Mouse (Mus musculus): ENCODE results near the gene Fubp1. TPM values are rescaled to one million over a fixed set of nuclear protein-coding genes. Genes with fewer than 3 reads are reported as not detected.
A peak's percentile ranks its signal among the peaks of the same experiment; 100 is the strongest.

The Fubp1 gene
- total RNA-seq, 1 experiment, result 244 TPM

DNA sequence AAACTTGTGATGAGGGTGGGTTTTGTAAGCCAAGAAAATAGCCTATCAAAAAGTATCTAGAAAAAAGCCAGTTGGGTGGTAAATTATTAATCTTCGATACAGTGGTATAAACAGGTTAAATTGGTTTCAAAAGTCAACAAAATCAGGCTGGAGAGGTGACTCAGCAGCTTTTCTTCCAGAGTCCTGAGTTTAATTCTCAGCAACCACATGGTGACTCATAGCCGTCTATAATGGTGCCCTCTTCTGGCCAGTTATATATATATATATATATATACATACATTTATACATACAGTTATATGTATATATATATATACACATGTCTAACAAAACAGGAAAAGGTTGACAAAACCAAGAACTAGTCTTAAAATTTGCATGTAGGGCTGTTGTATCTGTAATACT lies 28.6 kb downstream of the Fubp1 start:
- Histone ChIP-seq H3K4me3 (ENCODE audit: insufficient read depth in 1 of 2, low read depth in 1 of 2, low read length in 2 of 2, poor library complexity in 1 of 2, severe bottlenecking in 1 of 2) (no peak overlapping the region), H3K36me3 (ENCODE audit: control insufficient read depth, insufficient read depth, low read length, poor library complexity, severe bottlenecking) (no peaks in the 10 kb centered on the region; the same call in 1 of the 2 replicates), H3K27ac (ENCODE audit: insufficient read depth, low read depth, low read length, poor library complexity, severe bottlenecking) (no peak overlapping the region), H3K4me1 (ENCODE audit: control insufficient read depth in 2 of 2, insufficient read depth in 2 of 2, low read length in 2 of 2, poor library complexity in 1 of 2) (no peaks in the 10 kb centered on the region), H3K9ac (ENCODE audit: insufficient read depth, low read depth, low read length, poor library complexity, severe bottlenecking) (no peak overlapping the region), H3K9me3 (ENCODE audit: control insufficient read depth, insufficient read depth, low read depth, low read length) (no peaks in the 10 kb centered on the region)
- no peak for DNase-seq (ENCODE audit: low read depth, low spot score)
- no peak for TF ChIP-seq CHD2 (IDR thresholded peaks at IDR 0.05; ENCODE audit: low read depth, low read length)
- TF ChIP-seq MAFK (IDR thresholded peaks at IDR 0.05; ENCODE audit: insufficient read depth, low read depth, low read length), result peak; percentile 83
- in situ Hi-C loops (cut with MboI; ENCODE audit: low sequenced_read_pairs in 2 of 2, unreplicated experiment in 2 of 2), result no loop called here

DNA sequence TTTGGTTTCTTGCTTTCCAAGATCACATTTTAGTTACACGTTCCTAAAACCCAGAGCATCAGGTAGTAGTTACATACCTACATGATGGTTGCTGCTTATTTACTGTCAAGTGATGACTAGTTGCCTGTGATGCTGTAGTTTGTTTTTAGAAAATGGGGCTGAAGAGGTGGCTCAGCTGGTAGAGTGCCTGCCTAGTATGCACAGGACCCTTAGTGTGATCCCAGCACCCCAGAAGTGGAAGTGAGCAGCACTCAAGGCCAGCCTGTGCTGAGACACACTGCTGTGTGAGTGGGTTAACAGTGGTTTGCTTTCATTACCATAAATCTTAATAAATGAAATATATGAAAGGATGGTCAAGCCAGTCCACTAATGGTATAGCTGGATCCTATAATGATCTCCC lies 29.4 kb downstream of the Fubp1 start:
- Histone ChIP-seq H3K36me3 (ENCODE audit: control insufficient read depth, insufficient read depth, low read length, poor library complexity, severe bottlenecking) (no peaks in the 10 kb centered on the region; the same call in 1 of the 2 replicates), H3K27ac (ENCODE audit: insufficient read depth, low read depth, low read length, poor library complexity, severe bottlenecking) (no peak overlapping the region), H3K4me1 (ENCODE audit: control insufficient read depth in 2 of 2, insufficient read depth in 2 of 2, low read length in 2 of 2, poor library complexity in 1 of 2) (no peaks in the 10 kb centered on the region), H3K9ac (ENCODE audit: insufficient read depth, low read depth, low read length, poor library complexity, severe bottlenecking) (no peak overlapping the region), H3K9me3 (ENCODE audit: control insufficient read depth, insufficient read depth, low read depth, low read length) (no peaks in the 10 kb centered on the region), H3K4me3 (ENCODE audit: insufficient read depth in 1 of 2, low read depth in 1 of 2, low read length in 2 of 2, poor library complexity in 1 of 2, severe bottlenecking in 1 of 2) (no peak overlapping the region)
- no peak for DNase-seq (ENCODE audit: low read depth, low spot score)
- no peak for TF ChIP-seq ZNF384 (IDR thresholded peaks at IDR 0.05; ENCODE audit: low read depth, low read length)
- in situ Hi-C loops (cut with MboI; ENCODE audit: low sequenced_read_pairs in 2 of 2, unreplicated experiment in 2 of 2), result no loop called here

DNA sequence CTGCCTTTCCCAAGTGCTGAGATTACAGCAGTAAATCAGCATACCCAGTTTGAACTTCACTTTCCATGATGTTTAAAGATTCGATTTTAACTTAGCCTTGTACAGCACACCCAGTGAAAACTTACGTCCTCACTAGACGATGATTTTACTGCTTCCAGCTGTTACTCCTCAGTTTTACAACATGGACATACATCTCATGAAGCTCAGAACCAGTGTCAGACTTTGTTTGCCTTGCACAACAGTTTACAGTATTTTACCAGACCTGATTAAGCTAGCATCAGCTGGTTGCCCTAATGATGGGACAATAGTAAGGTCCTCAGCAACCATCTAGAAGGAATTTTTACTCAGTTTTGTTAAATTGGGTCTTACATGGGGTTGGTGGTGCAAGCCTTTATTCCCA lies 30.9 kb downstream of the Fubp1 start:
- Histone ChIP-seq H3K9ac (ENCODE audit: insufficient read depth, low read depth, low read length, poor library complexity, severe bottlenecking) (no peak overlapping the region), H3K4me1 (ENCODE audit: control insufficient read depth in 2 of 2, insufficient read depth in 2 of 2, low read length in 2 of 2, poor library complexity in 1 of 2) (no peaks in the 10 kb centered on the region), H3K4me3 (ENCODE audit: insufficient read depth in 1 of 2, low read depth in 1 of 2, low read length in 2 of 2, poor library complexity in 1 of 2, severe bottlenecking in 1 of 2) (no peak overlapping the region), H3K9me3 (ENCODE audit: control insufficient read depth, insufficient read depth, low read depth, low read length) (no peaks in the 10 kb centered on the region), H3K36me3 (ENCODE audit: control insufficient read depth, insufficient read depth, low read length, poor library complexity, severe bottlenecking) (no peaks in the 10 kb centered on the region; the same call in 1 of the 2 replicates), H3K27ac (ENCODE audit: insufficient read depth, low read depth, low read length, poor library complexity, severe bottlenecking) (no peak overlapping the region)
- in situ Hi-C loops (cut with MboI; ENCODE audit: low sequenced_read_pairs in 2 of 2, unreplicated experiment in 2 of 2), result no loop called here
- no peak for DNase-seq (ENCODE audit: low read depth, low spot score)
- no peak for TF ChIP-seq MAFK (IDR thresholded peaks at IDR 0.05; ENCODE audit: insufficient read depth, low read depth, low read length)
- TF ChIP-seq ZNF384 (IDR thresholded peaks at IDR 0.05; ENCODE audit: low read depth, low read length), result no peak
- no peak for TF ChIP-seq ZC3H11A (IDR thresholded peaks at IDR 0.05; ENCODE audit: borderline replicate concordance, low read depth, low read length)
- no peak for TF ChIP-seq HCFC1 (IDR thresholded peaks at IDR 0.05; ENCODE audit: borderline replicate concordance, insufficient read depth, low read length)
- no peak for TF ChIP-seq CHD2 (IDR thresholded peaks at IDR 0.05; ENCODE audit: low read depth, low read length)

DNA sequence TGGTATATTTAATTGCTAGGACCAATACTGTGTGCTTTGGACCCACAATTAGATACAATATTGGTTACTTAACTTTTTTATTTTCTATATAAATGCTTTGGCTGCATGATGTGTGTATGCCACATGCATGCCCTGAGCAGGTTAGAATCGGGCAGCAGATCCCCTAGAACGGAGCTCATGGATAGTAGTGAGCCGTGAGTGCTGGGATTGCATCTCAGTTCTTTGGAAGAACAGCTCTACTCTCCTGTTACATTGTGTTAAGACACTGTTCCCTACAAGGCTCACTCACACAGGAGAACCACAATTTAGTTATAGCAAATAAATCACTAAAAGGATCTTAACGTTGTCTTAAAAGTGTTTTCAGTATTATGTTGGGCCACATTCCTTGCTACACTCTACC lies 33.1 kb downstream of the Fubp1 start:
- H3K9ac ChIP-seq (ENCODE audit: insufficient read depth, low read depth, low read length, poor library complexity, severe bottlenecking), result no peak overlapping the region
- DNase-seq (ENCODE audit: low read depth, low spot score), result no peak
- no peaks in the 10 kb centered on the region for H3K36me3 ChIP-seq (ENCODE audit: control insufficient read depth, insufficient read depth, low read length, poor library complexity, severe bottlenecking)
- TF ChIP-seq HCFC1 (IDR thresholded peaks at IDR 0.05; ENCODE audit: borderline replicate concordance, insufficient read depth, low read length) (no peak), ZNF384 (IDR thresholded peaks at IDR 0.05; ENCODE audit: low read depth, low read length) (no peak), ZC3H11A (IDR thresholded peaks at IDR 0.05; ENCODE audit: borderline replicate concordance, low read depth, low read length) (no peak), CHD2 (IDR thresholded peaks at IDR 0.05; ENCODE audit: low read depth, low read length) (no peak), MAFK (IDR thresholded peaks at IDR 0.05; ENCODE audit: insufficient read depth, low read depth, low read length) (no peak)
- no peak overlapping the region for H3K27ac ChIP-seq (ENCODE audit: insufficient read depth, low read depth, low read length, poor library complexity, severe bottlenecking)
- no peak overlapping the region for H3K4me3 ChIP-seq (ENCODE audit: insufficient read depth in 1 of 2, low read depth in 1 of 2, low read length in 2 of 2, poor library complexity in 1 of 2, severe bottlenecking in 1 of 2)
- no peaks in the 10 kb centered on the region for H3K9me3 ChIP-seq (ENCODE audit: control insufficient read depth, insufficient read depth, low read depth, low read length)
- in situ Hi-C loops (cut with MboI; ENCODE audit: low sequenced_read_pairs in 2 of 2, unreplicated experiment in 2 of 2), result no loop called here
- H3K4me1 ChIP-seq (ENCODE audit: control insufficient read depth in 2 of 2, insufficient read depth in 2 of 2, low read length in 2 of 2, poor library complexity in 1 of 2), result no peaks in the 10 kb centered on the region

DNA sequence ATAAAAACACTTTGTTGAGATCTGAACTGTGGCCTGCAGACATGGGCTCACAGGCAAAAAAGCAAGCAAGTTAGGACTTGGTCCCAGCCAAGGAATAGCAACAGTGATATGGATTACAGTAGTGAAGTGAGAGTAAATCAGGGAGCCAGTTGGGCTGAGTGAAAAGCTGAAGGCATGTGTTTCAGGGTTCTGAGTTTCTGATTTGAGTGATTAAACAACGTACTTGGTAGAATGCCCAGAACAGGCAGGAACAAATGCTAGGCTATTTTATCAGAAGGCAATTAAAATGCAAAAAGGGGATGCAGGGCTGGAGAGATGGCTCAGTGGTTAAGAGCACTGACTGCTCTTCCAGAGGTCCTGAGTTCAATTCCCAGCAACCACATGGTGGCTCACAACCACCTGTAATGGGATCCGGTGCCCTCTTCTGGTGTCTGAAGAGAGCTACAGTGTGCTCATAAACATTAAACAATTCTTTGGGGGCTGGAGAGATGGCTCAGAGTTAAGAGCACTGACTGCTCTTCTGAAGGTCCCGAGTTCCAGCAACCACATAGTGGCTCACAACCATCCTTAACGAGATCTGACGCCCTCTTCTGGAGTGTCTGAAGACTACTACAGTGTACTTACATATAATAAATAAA lies 35.2 kb downstream of the Fubp1 start:
- H3K4me3 ChIP-seq (ENCODE audit: insufficient read depth in 1 of 2, low read depth in 1 of 2, low read length in 2 of 2, poor library complexity in 1 of 2, severe bottlenecking in 1 of 2), result no peak overlapping the region
- no peak overlapping the region for H3K27ac ChIP-seq (ENCODE audit: insufficient read depth, low read depth, low read length, poor library complexity, severe bottlenecking)
- H3K4me1 ChIP-seq (ENCODE audit: control insufficient read depth in 2 of 2, insufficient read depth in 2 of 2, low read length in 2 of 2, poor library complexity in 1 of 2), result no peaks in the 10 kb centered on the region
- no peak overlapping the region for H3K9ac ChIP-seq (ENCODE audit: insufficient read depth, low read depth, low read length, poor library complexity, severe bottlenecking)
- TF ChIP-seq MAFK (IDR thresholded peaks at IDR 0.05; ENCODE audit: insufficient read depth, low read depth, low read length) (no peak), ZC3H11A (IDR thresholded peaks at IDR 0.05; ENCODE audit: borderline replicate concordance, low read depth, low read length) (no peak), ZNF384 (IDR thresholded peaks at IDR 0.05; ENCODE audit: low read depth, low read length) (no peak), CHD2 (IDR thresholded peaks at IDR 0.05; ENCODE audit: low read depth, low read length) (no peak), HCFC1 (IDR thresholded peaks at IDR 0.05; ENCODE audit: borderline replicate concordance, insufficient read depth, low read length) (no peak)
- H3K36me3 ChIP-seq (ENCODE audit: control insufficient read depth, insufficient read depth, low read length, poor library complexity, severe bottlenecking), result no peaks in the 10 kb centered on the region
- DNase-seq (ENCODE audit: low read depth, low spot score), result no peak
- no peaks in the 10 kb centered on the region for H3K9me3 ChIP-seq (ENCODE audit: control insufficient read depth, insufficient read depth, low read depth, low read length)
- in situ Hi-C loops (cut with MboI; ENCODE audit: low sequenced_read_pairs in 2 of 2, unreplicated experiment in 2 of 2), result no loop called here
